Mouse (Mus musculus) skeletal muscle tissue, adult 2 months (tissue): ENCODE data around the gene Gprc5d.
A peak's percentile ranks its signal among the peaks of the same experiment; 100 is the strongest.

Experiments used
- DNase-seq: peaks from one replicate; pipeline ENCODE4 v3.0.0-alpha.2; 2012; ENCODE audit warnings: low read depth, low spot score

Gene Gprc5d

GRCm38 (mm10) chr6:135118183-135118582 is at the start of gene Gprc5d:
Gene Gprc5d, minus strand, starts transcription at chr6:135118283.
- no peak for DNase-seq

GRCm38 (mm10) chr6:135166712-135167111 is 48.6 kb upstream of the Gprc5d start:
- no peak for DNase-seq

GRCm38 (mm10) chr6:135166262-135166661 is 48.2 kb upstream of the Gprc5d start:
- no peak for DNase-seq

- DNase-seq = no peak
These were observed 47.6 kb upstream of the Gprc5d start for GRCm38 (mm10) chr6:135165706-135166105.

- DNase-seq = no peak
These were observed 47.1 kb upstream of the Gprc5d start for GRCm38 (mm10) chr6:135165191-135165590.

- no peak for DNase-seq
These were observed 44.8 kb upstream of the Gprc5d start for GRCm38 (mm10) chr6:135162861-135163260.

- DNase-seq = no peak
These were observed 44.2 kb upstream of the Gprc5d start for GRCm38 (mm10) chr6:135162311-135162710.

GRCm38 (mm10) chr6:135161356-135161755 is 43.3 kb upstream of the Gprc5d start:
- DNase-seq = no peak

- DNase-seq = no peak
These were observed 40.4 kb upstream of the Gprc5d start for GRCm38 (mm10) chr6:135158509-135158908.

GRCm38 (mm10) chr6:135157496-135157895 is 39.4 kb upstream of the Gprc5d start:
- DNase-seq = no peak

- no peak for DNase-seq
These were observed 38.5 kb upstream of the Gprc5d start for GRCm38 (mm10) chr6:135156597-135156996.

GRCm38 (mm10) chr6:135153719-135154118 is 35.6 kb upstream of the Gprc5d start:
- no peak for DNase-seq

GRCm38 (mm10) chr6:135150311-135150710 is 32.2 kb upstream of the Gprc5d start:
- no peak for DNase-seq

- no peak for DNase-seq
These were observed 31.6 kb upstream of the Gprc5d start for GRCm38 (mm10) chr6:135149722-135150121.

GRCm38 (mm10) chr6:135149175-135149574 is 31.1 kb upstream of the Gprc5d start:
- no peak for DNase-seq

- no peak for DNase-seq
These were observed 30.4 kb upstream of the Gprc5d start for GRCm38 (mm10) chr6:135148506-135148905.

- no peak for DNase-seq
These were observed 27.9 kb upstream of the Gprc5d start for GRCm38 (mm10) chr6:135145976-135146375.

GRCm38 (mm10) chr6:135144516-135144915 is 26.4 kb upstream of the Gprc5d start:
- DNase-seq = peak; percentile 44

GRCm38 (mm10) chr6:135143151-135143550 is 25.1 kb upstream of the Gprc5d start:
- DNase-seq = no peak

GRCm38 (mm10) chr6:135141451-135142147 is 23.5 kb upstream of the Gprc5d start:
- no peak for DNase-seq

GRCm38 (mm10) chr6:135138746-135139145 is 20.7 kb upstream of the Gprc5d start:
- DNase-seq = peak; percentile 50

- no peak for DNase-seq
These were observed 20.1 kb upstream of the Gprc5d start for GRCm38 (mm10) chr6:135138207-135138606.

- DNase-seq = peak; percentile 74
These were observed 19.7 kb upstream of the Gprc5d start for GRCm38 (mm10) chr6:135137736-135138135.
